Mouse (Mus musculus) liver, adult 2 months (tissue): Measurements from ENCODE around the gene Wasf3.

Source experiments
- CTCF ChIP-seq: fragments of 200-500 bp; IDR thresholded peaks from 2 replicates; pipeline ENCODE4 v1.5.1; 2011; ENCODE audit warnings: low read depth, low read length, control low read depth
- POLR2A ChIP-seq: fragments of 200-500 bp; IDR thresholded peaks from 2 replicates; pipeline ENCODE4 v1.6.1; 2011; ENCODE audit warnings: low read length, control low read depth; ENCODE audit not compliant: insufficient read depth; ENCODE audit errors: extremely low read depth

DNA sequence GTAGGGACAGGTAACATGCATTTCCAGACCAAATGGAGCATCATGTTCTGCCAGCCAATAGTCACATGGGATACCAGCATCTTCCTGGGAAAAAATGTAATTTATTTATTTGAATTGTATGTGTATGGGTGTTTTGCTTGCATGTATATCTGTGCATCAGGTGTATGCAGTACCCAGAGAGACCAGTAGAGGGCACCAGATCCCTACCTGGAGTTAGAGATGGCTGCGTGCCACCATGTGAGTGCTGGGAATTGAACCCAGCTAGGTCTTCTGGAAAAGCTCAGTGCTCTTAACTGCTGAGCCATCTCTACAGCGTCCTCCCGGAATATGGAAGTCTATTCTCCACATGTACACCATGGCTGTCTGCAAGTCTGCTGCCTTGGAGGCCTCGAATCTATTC lies 8.2 kb upstream of the Wasf3 start:
- peak; percentile 55 for TF ChIP-seq CTCF
- no peak for TF ChIP-seq POLR2A
